Mouse (Mus musculus) heart, adult 2 months (tissue): Measurements from ENCODE around the gene Narfl.

Experiments used
- CTCF ChIP-seq: fragments of 200-600 bp; IDR thresholded peaks from 2 replicates; pipeline ENCODE4 v1.8.1; 2022; ENCODE audit warnings: antibody characterized with exemption, mild to moderate bottlenecking, moderate library complexity
- POLR2A ChIP-seq: fragments of 200-500 bp; IDR thresholded peaks from 2 replicates; pipeline ENCODE4 v1.6.1; 2011; ENCODE audit warnings: mild to moderate bottlenecking, low read depth, low read length, control low read depth; ENCODE audit not compliant: insufficient read depth

- no peak for TF ChIP-seq POLR2A
- TF ChIP-seq CTCF: no peak
These were observed 19.3 kb upstream of the Narfl start, which contains the start of gene Msln for GRCm38 (mm10) chr17:25754241-25754640.
